Mouse (Mus musculus) hindbrain, embryonic 13.5 days (tissue): Measurements from ENCODE around the gene Hcn1. TPM values are rescaled to one million over a fixed set of nuclear protein-coding genes. Genes with fewer than 3 reads are reported as not detected.

Experiments
- ATAC-seq: fragments of 200-750 bp; cut with Nextera tagmentation; 2 replicates; pipeline ENCODE4 v1.8.0; 2017; ENCODE audit warnings: moderate TSS enrichment; ENCODE audit not compliant: low FRiP score
- H3K27ac ChIP-seq: fragments of 300-500 bp; sonication (generic); 2 replicates; pipeline ENCODE4 v1.5.1; 2015; ENCODE audit warnings: inconsistent platforms, mild to moderate bottlenecking, moderate library complexity
- H3K27me3 ChIP-seq: fragments of 300-500 bp; sonication (generic); 2 replicates; pipeline ENCODE4 v1.6.1; 2015; ENCODE audit warnings: mild to moderate bottlenecking, inconsistent platforms
- H3K36me3 ChIP-seq: fragments of 300-500 bp; sonication (generic); 2 replicates; pipeline ENCODE4 v1.6.1; 2015; ENCODE audit warnings: mild to moderate bottlenecking, inconsistent platforms
- H3K4me1 ChIP-seq: fragments of 300-500 bp; sonication (generic); replicated peaks from 2 replicates; pipeline ENCODE4 v1.6.1; 2015; ENCODE audit warnings: inconsistent platforms
- H3K4me2 ChIP-seq: fragments of 300-500 bp; sonication (generic); 2 replicates; pipeline ENCODE4 v1.6.1; 2015; ENCODE audit warnings: inconsistent platforms, mild to moderate bottlenecking, moderate library complexity
- H3K4me3 ChIP-seq: fragments of 300-500 bp; sonication (generic); 2 replicates; pipeline ENCODE4 v1.5.1; 2015; ENCODE audit warnings: mild to moderate bottlenecking, inconsistent platforms
- H3K9ac ChIP-seq: fragments of 300-500 bp; sonication (generic); 2 replicates; pipeline ENCODE4 v1.6.1; 2015; ENCODE audit warnings: mild to moderate bottlenecking, inconsistent platforms
- H3K9me3 ChIP-seq: fragments of 300-500 bp; sonication (generic); 2 replicates; pipeline ENCODE4 v1.6.1; 2016; ENCODE audit warnings: inconsistent platforms
- WGBS: fragments of 180-500 bp; shearing (Covaris S2); methylation state at CpG from one replicate; pipeline ENCODE4 v1.1.7; 2015; 5-methylcytosine and 5-hydroxymethylcytosine counted together
- polyA plus RNA-seq: library from polyadenylated mRNA; unstranded; fragments of >200 nt; fragmentation: Nextera tagmentation; extraction: Ambion mirVana; gene quantifications from 2 replicates; pipeline ENCODE4 v1.2.1, GENCODE M21; 2015

Hcn1 gene
- polyA plus RNA-seq, 1 experiment from 2014 or later, result 0.71 TPM

GRCm38 (mm10) chr13:117706986-117707738, 105.0 kb downstream of the Hcn1 start:
- ATAC-seq, result no peak
- no peaks in the 10 kb centered on the region for H3K27me3 ChIP-seq
- WGBS, result 87% methylated on average over 11 of the region's 11 CpGs
- H3K9ac ChIP-seq, result no peak overlapping the region
- H3K27ac ChIP-seq, result no peak overlapping the region
- no peak overlapping the region for H3K4me3 ChIP-seq
- H3K4me1 ChIP-seq, result 0 out of 2 replicates have a peak, but pooled peaks cover 2% of the 10 kb centered on the region
- H3K36me3 ChIP-seq, result no peaks in the 10 kb centered on the region
- no peaks in the 10 kb centered on the region for H3K9me3 ChIP-seq
- no peak overlapping the region for H3K4me2 ChIP-seq

- Histone ChIP-seq H3K4me2 (no peak overlapping the region), H3K4me1 (0 out of 2 replicates have a peak, but pooled peaks cover 2% of the 10 kb centered on the region), H3K9ac (no peak overlapping the region), H3K4me3 (no peak overlapping the region), H3K36me3 (no peaks in the 10 kb centered on the region), H3K27me3 (no peaks in the 10 kb centered on the region), H3K9me3 (no peaks in the 10 kb centered on the region), H3K27ac (no peak overlapping the region)
- ATAC-seq, result no peak
These were observed 108.7 kb downstream of the Hcn1 start for GRCm38 (mm10) chr13:117710811-117711210.

- Histone ChIP-seq H3K27me3 (no peaks in the 10 kb centered on the region), H3K9me3 (no peaks in the 10 kb centered on the region), H3K27ac (no peak overlapping the region), H3K4me1 (no peaks in the 10 kb centered on the region), H3K4me3 (no peak overlapping the region), H3K4me2 (no peak overlapping the region), H3K36me3 (no peaks in the 10 kb centered on the region), H3K9ac (no peak overlapping the region)
- no peak for ATAC-seq
- 65% methylated on average over 4 of the region's 4 CpGs for WGBS
These were observed 120.0 kb downstream of the Hcn1 start for GRCm38 (mm10) chr13:117722090-117722489.

- WGBS, result 88% methylated on average over 3 of the region's 3 CpGs
- Histone ChIP-seq H3K4me3 (no peak overlapping the region), H3K27me3 (no peaks in the 10 kb centered on the region), H3K9ac (no peak overlapping the region), H3K27ac (no peak overlapping the region), H3K4me1 (no peaks in the 10 kb centered on the region), H3K36me3 (no peaks in the 10 kb centered on the region), H3K9me3 (no peaks in the 10 kb centered on the region), H3K4me2 (no peak overlapping the region)
- ATAC-seq, result no peak
These were observed 122.0 kb downstream of the Hcn1 start for GRCm38 (mm10) chr13:117724083-117724482.

- ATAC-seq, result no peak
- Histone ChIP-seq H3K36me3 (no peaks in the 10 kb centered on the region), H3K4me1 (no peaks in the 10 kb centered on the region), H3K9ac (no peak overlapping the region), H3K9me3 (no peaks in the 10 kb centered on the region), H3K27ac (no peak overlapping the region), H3K27me3 (no peaks in the 10 kb centered on the region), H3K4me3 (no peak overlapping the region), H3K4me2 (no peak overlapping the region)
- 80% methylated on average over 2 of the region's 2 CpGs for WGBS
These were observed 126.3 kb downstream of the Hcn1 start for GRCm38 (mm10) chr13:117728393-117728792.

- H3K27ac ChIP-seq, result no peak overlapping the region
These were observed 130.6 kb downstream of the Hcn1 start for GRCm38 (mm10) chr13:117732738-117733137.

GRCm38 (mm10) chr13:117744451-117744850, 142.3 kb downstream of the Hcn1 start:
- H3K27ac ChIP-seq, result no peak overlapping the region
- no peaks in the 10 kb centered on the region for H3K27me3 ChIP-seq
- no peak overlapping the region for H3K4me2 ChIP-seq
- 87% methylated on average over 3 of the region's 3 CpGs for WGBS
- ATAC-seq, result no peak
- H3K9me3 ChIP-seq, result no peaks in the 10 kb centered on the region
- no peak overlapping the region for H3K4me3 ChIP-seq
- no peak overlapping the region for H3K9ac ChIP-seq
- H3K4me1 ChIP-seq, result no peaks in the 10 kb centered on the region
- H3K36me3 ChIP-seq, result no peaks in the 10 kb centered on the region

More at GRCm38 (mm10) chr13:117732738-117733137, 130.6 kb downstream of the Hcn1 start:
- no peak overlapping the region for H3K4me3 ChIP-seq
- no peaks in the 10 kb centered on the region for H3K36me3 ChIP-seq
- no peaks in the 10 kb centered on the region for H3K27me3 ChIP-seq
- no peak for ATAC-seq
- H3K9me3 ChIP-seq, result no peaks in the 10 kb centered on the region
- no peak overlapping the region for H3K9ac ChIP-seq
- H3K4me1 ChIP-seq, result no peaks in the 10 kb centered on the region
- no peak overlapping the region for H3K4me2 ChIP-seq

GRCm38 (mm10) chr13:117745173-117745572, 143.1 kb downstream of the Hcn1 start:
- Histone ChIP-seq H3K4me2 (no peak overlapping the region), H3K9me3 (no peaks in the 10 kb centered on the region), H3K4me3 (no peak overlapping the region), H3K4me1 (no peaks in the 10 kb centered on the region), H3K36me3 (no peaks in the 10 kb centered on the region), H3K27me3 (no peaks in the 10 kb centered on the region), H3K9ac (no peak overlapping the region), H3K27ac (no peak overlapping the region)
- ATAC-seq, result no peak
- WGBS, result 84% methylated on average over 3 of the region's 3 CpGs

GRCm38 (mm10) chr13:117765487-117765886, 163.4 kb downstream of the Hcn1 start:
- H3K27me3 ChIP-seq, result no peaks in the 10 kb centered on the region
- no peak overlapping the region for H3K4me2 ChIP-seq
- 65% methylated on average over 6 of the region's 6 CpGs for WGBS
- no peak overlapping the region for H3K4me3 ChIP-seq
- H3K9me3 ChIP-seq, result no peaks in the 10 kb centered on the region
- no peaks in the 10 kb centered on the region for H3K36me3 ChIP-seq
- peak; percentile 72; the same call in 1 of the 2 replicates for ATAC-seq
- H3K27ac ChIP-seq, result no peak overlapping the region
- H3K9ac ChIP-seq, result no peak overlapping the region
- no peaks in the 10 kb centered on the region for H3K4me1 ChIP-seq

- H3K4me1 ChIP-seq, result no peaks in the 10 kb centered on the region
- no peak for ATAC-seq
- WGBS, result 94% methylated on average over 2 of the region's 2 CpGs
- H3K9ac ChIP-seq, result no peak overlapping the region
- no peak overlapping the region for H3K4me2 ChIP-seq
- H3K4me3 ChIP-seq, result no peak overlapping the region
- H3K27ac ChIP-seq, result no peak overlapping the region
- no peaks in the 10 kb centered on the region for H3K9me3 ChIP-seq
- no peaks in the 10 kb centered on the region for H3K27me3 ChIP-seq
- no peaks in the 10 kb centered on the region for H3K36me3 ChIP-seq
These were observed 183.3 kb downstream of the Hcn1 start for GRCm38 (mm10) chr13:117785376-117785775.

GRCm38 (mm10) chr13:117792861-117793260, 190.7 kb downstream of the Hcn1 start:
- H3K9me3 ChIP-seq, result no peaks in the 10 kb centered on the region
- no peak overlapping the region for H3K4me3 ChIP-seq
- H3K27ac ChIP-seq, result no peak overlapping the region
- H3K27me3 ChIP-seq, result no peaks in the 10 kb centered on the region
- 58% methylated on average over 1 of the region's 1 CpGs for WGBS
- no peaks in the 10 kb centered on the region for H3K36me3 ChIP-seq
- no peaks in the 10 kb centered on the region for H3K4me1 ChIP-seq
- H3K9ac ChIP-seq, result no peak overlapping the region
- no peak for ATAC-seq
- no peak overlapping the region for H3K4me2 ChIP-seq

- no peaks in the 10 kb centered on the region for H3K4me1 ChIP-seq
- no peak for ATAC-seq
These were observed 198.9 kb downstream of the Hcn1 start for GRCm38 (mm10) chr13:117801061-117801460.

GRCm38 (mm10) chr13:117827628-117828027, 225.5 kb downstream of the Hcn1 start:
- no peaks in the 10 kb centered on the region for H3K9me3 ChIP-seq

More at GRCm38 (mm10) chr13:117801061-117801460, 198.9 kb downstream of the Hcn1 start:
- no peaks in the 10 kb centered on the region for H3K27me3 ChIP-seq
- H3K36me3 ChIP-seq, result no peaks in the 10 kb centered on the region
- no peak overlapping the region for H3K27ac ChIP-seq
- H3K9ac ChIP-seq, result no peak overlapping the region
- no peak overlapping the region for H3K4me2 ChIP-seq
- H3K9me3 ChIP-seq, result no peaks in the 10 kb centered on the region
- no peak overlapping the region for H3K4me3 ChIP-seq

More at GRCm38 (mm10) chr13:117827628-117828027, 225.5 kb downstream of the Hcn1 start:
- Histone ChIP-seq H3K27ac (no peak overlapping the region), H3K27me3 (no peaks in the 10 kb centered on the region), H3K4me1 (no peaks in the 10 kb centered on the region), H3K9ac (no peak overlapping the region), H3K36me3 (no peaks in the 10 kb centered on the region), H3K4me3 (no peak overlapping the region), H3K4me2 (no peak overlapping the region)
- 84% methylated on average over 5 of the region's 5 CpGs for WGBS
- ATAC-seq, result no peak
